Mouse (Mus musculus): ENCODE measurements at regions not wholly inside any gene's neighbourhood (a gene's known extent, or its start where the extent isn't known, plus 50 kb on each side); places are given as distances from the start of the nearest gene placed in this dataset.
A peak's percentile ranks its signal among the peaks of the same experiment; 100 is the strongest.
"Not testable (repeated sequence)": the region's sequence is repeated elsewhere in the genome, so short reads cannot be mapped to it uniquely, and the experiment has no call there.

- Histone ChIP-seq H3K36me3 (ENCODE audit: insufficient read depth, low read length) (no peaks in the 10 kb centered on the region), H3K27ac (no peak overlapping the region), H3K4me1 (ENCODE audit: insufficient read depth, low read length) (no peaks in the 10 kb centered on the region), H3K9me3 (ENCODE audit: low read length) (no peaks in the 10 kb centered on the region), H3K9ac (replicated peaks; ENCODE audit: low read length) (no peak overlapping the region), H3K4me2 (ENCODE audit: low read depth, low read length) (no peak overlapping the region), H3K4me3 (ENCODE audit: low read length) (no peak overlapping the region), H3K27me3 (ENCODE audit: insufficient read depth, low read length) (no peaks in the 10 kb centered on the region)
- no peak for ATAC-seq
- DNase-seq (ENCODE audit: low spot score), result no peak
- no peak for TF ChIP-seq CTCF (IDR thresholded peaks at IDR 0.05; ENCODE audit: low read depth)
- 53% methylated on average over 2 of the region's 2 CpGs for WGBS
These were observed 418.4 kb upstream of the Arrdc4 start for GRCm38 (mm10) chr7:69167456-69167855.

GRCm38 (mm10) chr7:69161916-69162315, 412.9 kb upstream of the Arrdc4 start:
- WGBS, result 70% methylated on average over 4 of the region's 4 CpGs

GRCm38 (mm10) chr7:69142351-69142750, 393.3 kb upstream of the Arrdc4 start:
- 81% methylated on average over 3 of the region's 3 CpGs for WGBS
- Histone ChIP-seq H3K27ac (no peak overlapping the region), H3K9ac (replicated peaks; ENCODE audit: low read length) (no peak overlapping the region), H3K4me1 (ENCODE audit: insufficient read depth, low read length) (no peaks in the 10 kb centered on the region), H3K4me3 (ENCODE audit: low read length) (no peak overlapping the region), H3K4me2 (ENCODE audit: low read depth, low read length) (no peak overlapping the region), H3K9me3 (ENCODE audit: low read length) (no peaks in the 10 kb centered on the region), H3K27me3 (ENCODE audit: insufficient read depth, low read length) (no peaks in the 10 kb centered on the region), H3K36me3 (ENCODE audit: insufficient read depth, low read length) (no peaks in the 10 kb centered on the region)
- ATAC-seq (no peak), DNase-seq (ENCODE audit: low spot score) (no peak)
- no peak for TF ChIP-seq CTCF (IDR thresholded peaks at IDR 0.05; ENCODE audit: low read depth)

More at GRCm38 (mm10) chr7:69161916-69162315, 412.9 kb upstream of the Arrdc4 start:
- H3K27ac ChIP-seq, result no peak overlapping the region
- H3K4me2 ChIP-seq (ENCODE audit: low read depth, low read length), result no peak overlapping the region
- no peaks in the 10 kb centered on the region for H3K4me1 ChIP-seq (ENCODE audit: insufficient read depth, low read length)
- ATAC-seq (no peak), DNase-seq (ENCODE audit: low spot score) (no peak)
- no peaks in the 10 kb centered on the region for H3K36me3 ChIP-seq (ENCODE audit: insufficient read depth, low read length)
- no peaks in the 10 kb centered on the region for H3K9me3 ChIP-seq (ENCODE audit: low read length)
- no peak overlapping the region for H3K4me3 ChIP-seq (ENCODE audit: low read length)
- no peak for TF ChIP-seq CTCF (IDR thresholded peaks at IDR 0.05; ENCODE audit: low read depth)
- no peaks in the 10 kb centered on the region for H3K27me3 ChIP-seq (ENCODE audit: insufficient read depth, low read length)
- no peak overlapping the region for H3K9ac ChIP-seq (replicated peaks; ENCODE audit: low read length)

- H3K4me3 ChIP-seq (ENCODE audit: low read length), result no peak overlapping the region
- ATAC-seq, result no peak
- no peaks in the 10 kb centered on the region for H3K4me1 ChIP-seq (ENCODE audit: insufficient read depth, low read length)
- no peak overlapping the region for H3K9ac ChIP-seq (replicated peaks; ENCODE audit: low read length)
- no peak for TF ChIP-seq CTCF (IDR thresholded peaks at IDR 0.05; ENCODE audit: low read depth)
- WGBS, result 52% methylated on average over 2 of the region's 2 CpGs
- peak; percentile 6 for DNase-seq (ENCODE audit: low spot score)
- no peaks in the 10 kb centered on the region for H3K36me3 ChIP-seq (ENCODE audit: insufficient read depth, low read length)
- H3K4me2 ChIP-seq (ENCODE audit: low read depth, low read length), result no peak overlapping the region
- H3K9me3 ChIP-seq (ENCODE audit: low read length), result no peaks in the 10 kb centered on the region
- no peaks in the 10 kb centered on the region for H3K27me3 ChIP-seq (ENCODE audit: insufficient read depth, low read length)
- H3K27ac ChIP-seq, result no peak overlapping the region
These were observed 384.4 kb upstream of the Arrdc4 start for GRCm38 (mm10) chr7:69133441-69133840.

GRCm38 (mm10) chr7:69101770-69102169, 352.7 kb upstream of the Arrdc4 start:
- not testable (repeated sequence) for H3K4me2 ChIP-seq (ENCODE audit: low read depth, low read length); DNase-seq (ENCODE audit: low spot score); H3K4me1 ChIP-seq (ENCODE audit: insufficient read depth, low read length); H3K27ac ChIP-seq; H3K4me3 ChIP-seq (ENCODE audit: low read length); H3K36me3 ChIP-seq (ENCODE audit: insufficient read depth, low read length); H3K27me3 ChIP-seq (ENCODE audit: insufficient read depth, low read length); ATAC-seq; H3K9me3 ChIP-seq (ENCODE audit: low read length); H3K9ac ChIP-seq (replicated peaks; ENCODE audit: low read length)
- 100% methylated on average over 2 of the region's 4 CpGs for WGBS

- WGBS, result 49% methylated on average over 9 of the region's 9 CpGs
- no peak overlapping the region for H3K9ac ChIP-seq (replicated peaks; ENCODE audit: low read length)
- no peaks in the 10 kb centered on the region for H3K4me1 ChIP-seq (ENCODE audit: insufficient read depth, low read length)
- no peak overlapping the region for H3K4me3 ChIP-seq (ENCODE audit: low read length)
- no peak for TF ChIP-seq CTCF (IDR thresholded peaks at IDR 0.05; ENCODE audit: low read depth)
- H3K27me3 ChIP-seq (ENCODE audit: insufficient read depth, low read length), result no peaks in the 10 kb centered on the region
- H3K9me3 ChIP-seq (ENCODE audit: low read length), result no peaks in the 10 kb centered on the region
- H3K36me3 ChIP-seq (ENCODE audit: insufficient read depth, low read length), result no peaks in the 10 kb centered on the region
- DNase-seq (ENCODE audit: low spot score) (peak; percentile 17), ATAC-seq (no peak)
- no peak overlapping the region for H3K4me2 ChIP-seq (ENCODE audit: low read depth, low read length)
- no peak overlapping the region for H3K27ac ChIP-seq
These were observed 348.6 kb upstream of the Arrdc4 start for GRCm38 (mm10) chr7:69097587-69098095.

- ATAC-seq (no peak), DNase-seq (ENCODE audit: low spot score) (no peak)
- no peak overlapping the region for H3K9ac ChIP-seq (replicated peaks; ENCODE audit: low read length)
- no peaks in the 10 kb centered on the region for H3K9me3 ChIP-seq (ENCODE audit: low read length)
- no peaks in the 10 kb centered on the region for H3K27me3 ChIP-seq (ENCODE audit: insufficient read depth, low read length)
- no peak overlapping the region for H3K4me3 ChIP-seq (ENCODE audit: low read length)
- H3K4me2 ChIP-seq (ENCODE audit: low read depth, low read length), result no peak overlapping the region
- 86% methylated on average over 7 of the region's 7 CpGs for WGBS
- TF ChIP-seq CTCF (IDR thresholded peaks at IDR 0.05; ENCODE audit: low read depth), result no peak
- no peak overlapping the region for H3K27ac ChIP-seq
- no peaks in the 10 kb centered on the region for H3K36me3 ChIP-seq (ENCODE audit: insufficient read depth, low read length)
- no peaks in the 10 kb centered on the region for H3K4me1 ChIP-seq (ENCODE audit: insufficient read depth, low read length)
These were observed 325.7 kb upstream of the Arrdc4 start for GRCm38 (mm10) chr7:69074780-69075179.
